Mouse (Mus musculus) urinary bladder, postnatal 25 days (tissue): ENCODE measurements at regions not wholly inside any gene's neighbourhood (a gene's known extent, or its start where the extent isn't known, plus 50 kb on each side); places are given as distances from the start of the nearest gene placed in this dataset.

Experiments used
- DNase-seq: peaks from one replicate; pipeline ENCODE4 v3.0.0; 2022; ENCODE audit warnings: low spot score

GRCm38 (mm10) chr13:110683259-110684041 lies 288.6 kb downstream of the Plk2 start:
- no peak for DNase-seq

GRCm38 (mm10) chr13:110688796-110689195 lies 293.9 kb downstream of the Plk2 start:
- DNase-seq = no peak

GRCm38 (mm10) chr13:110690501-110691255 lies 295.8 kb downstream of the Plk2 start:
- DNase-seq = peak; percentile 15

- DNase-seq = no peak
Measured at GRCm38 (mm10) chr13:110692696-110693095, 297.9 kb downstream of the Plk2 start.

- DNase-seq = no peak
Measured at GRCm38 (mm10) chr13:110694876-110695275, 300.0 kb downstream of the Plk2 start.

GRCm38 (mm10) chr13:110696549-110696948 lies 301.7 kb downstream of the Plk2 start:
- no peak for DNase-seq

GRCm38 (mm10) chr13:110704261-110704660 lies 309.4 kb downstream of the Plk2 start:
- DNase-seq = no peak

- no peak for DNase-seq
Measured at GRCm38 (mm10) chr13:110710847-110711246, 316.0 kb downstream of the Plk2 start.

- DNase-seq = no peak
Measured at GRCm38 (mm10) chr13:110712527-110712926, 317.7 kb downstream of the Plk2 start.

- no peak for DNase-seq
Measured at GRCm38 (mm10) chr13:110722170-110722569, 327.3 kb downstream of the Plk2 start.

- DNase-seq = no peak
Measured at GRCm38 (mm10) chr13:110722752-110723151, 327.9 kb downstream of the Plk2 start.

GRCm38 (mm10) chr13:110724836-110725235 lies 330.0 kb downstream of the Plk2 start:
- no peak for DNase-seq

GRCm38 (mm10) chr13:110725821-110726220 lies 331.0 kb downstream of the Plk2 start:
- DNase-seq = no peak

- no peak for DNase-seq
Measured at GRCm38 (mm10) chr13:110735511-110735910, 340.7 kb downstream of the Plk2 start.

GRCm38 (mm10) chr13:110741576-110742206 lies 346.8 kb downstream of the Plk2 start:
- no peak for DNase-seq

GRCm38 (mm10) chr13:110747223-110747868 lies 352.5 kb downstream of the Plk2 start:
- DNase-seq = no peak

- DNase-seq = no peak
Measured at GRCm38 (mm10) chr13:110752746-110753145, 357.9 kb downstream of the Plk2 start.

GRCm38 (mm10) chr13:110754548-110754947 lies 359.7 kb downstream of the Plk2 start:
- DNase-seq = no peak

- no peak for DNase-seq
Measured at GRCm38 (mm10) chr13:110756877-110757276, 362.0 kb downstream of the Plk2 start.

GRCm38 (mm10) chr13:110769210-110769609 lies 374.4 kb downstream of the Plk2 start:
- no peak for DNase-seq

GRCm38 (mm10) chr13:110775251-110775650 lies 380.4 kb downstream of the Plk2 start:
- DNase-seq = no peak

- no peak for DNase-seq
Measured at GRCm38 (mm10) chr13:110784162-110784785, 389.4 kb downstream of the Plk2 start.
